Mouse (Mus musculus) B cell, adult 2 months (primary cell): ENCODE measurements around the gene Btbd16.

Source experiments
- DNase-seq, 2 experiments: peaks; one replicate each; pipeline ENCODE4 v3.0.0; 2022

Btbd16 gene

DNA sequence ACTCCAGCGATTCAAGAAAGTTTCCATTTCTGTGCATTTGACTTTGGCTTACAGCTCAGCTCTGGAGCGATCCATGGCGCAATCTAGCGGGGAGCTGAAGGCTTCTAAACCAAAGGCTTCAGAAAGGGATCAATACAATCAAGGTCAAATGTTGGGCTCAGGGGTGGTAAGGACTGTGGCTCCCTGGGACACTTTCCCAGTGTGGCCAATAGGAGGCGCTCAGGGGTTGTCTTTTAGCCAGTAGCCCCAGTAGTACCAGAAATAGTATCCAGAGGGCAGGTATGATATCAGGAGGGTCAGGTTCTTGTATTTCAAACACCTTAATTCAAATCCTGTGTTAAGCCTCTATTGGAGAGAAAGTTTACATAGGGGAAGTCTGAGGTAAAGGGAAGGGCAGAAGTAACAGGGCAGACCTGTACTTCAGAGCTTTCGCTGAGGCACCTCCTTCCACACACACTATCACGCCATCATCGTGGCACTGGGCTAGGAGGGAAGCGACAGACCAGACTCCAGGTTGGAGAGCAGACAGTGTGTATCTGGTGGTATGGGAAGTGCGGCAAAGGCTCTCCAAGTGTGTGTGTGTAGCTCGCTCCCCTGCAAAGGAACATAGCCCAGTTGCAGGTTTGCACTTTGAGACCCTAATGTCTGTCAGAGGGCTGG lies 568 bp upstream of the Btbd16 start:
- peak; percentile 57 to 63 for DNase-seq

DNA sequence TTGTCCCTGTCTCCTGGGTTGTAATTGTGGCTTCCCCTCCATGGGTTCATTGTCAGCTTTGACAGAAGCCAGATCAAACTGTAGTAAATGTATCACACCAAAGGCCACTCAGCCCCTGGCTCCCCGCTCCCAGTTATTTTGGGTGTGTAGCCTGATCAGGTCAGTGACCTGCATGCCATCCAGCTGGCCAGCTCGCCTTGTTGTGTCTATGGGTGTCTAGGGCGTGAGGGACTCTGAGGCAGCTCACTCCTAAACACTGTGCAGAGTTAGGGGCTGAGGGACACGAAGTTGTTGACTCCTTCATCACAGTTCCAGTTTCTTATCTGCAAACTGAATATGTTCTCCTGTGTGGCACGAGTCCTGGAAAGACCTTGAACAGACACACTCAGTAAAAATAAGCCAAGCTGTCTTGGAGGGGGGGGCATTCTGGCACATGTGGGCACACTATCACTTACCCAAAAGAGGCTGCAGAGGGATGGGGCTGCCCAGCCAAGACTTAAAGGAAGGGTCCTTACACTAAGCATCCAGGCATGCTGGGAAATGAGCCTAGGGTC lies 7.1 kb downstream of the Btbd16 start:
- DNase-seq, result no peak

DNA sequence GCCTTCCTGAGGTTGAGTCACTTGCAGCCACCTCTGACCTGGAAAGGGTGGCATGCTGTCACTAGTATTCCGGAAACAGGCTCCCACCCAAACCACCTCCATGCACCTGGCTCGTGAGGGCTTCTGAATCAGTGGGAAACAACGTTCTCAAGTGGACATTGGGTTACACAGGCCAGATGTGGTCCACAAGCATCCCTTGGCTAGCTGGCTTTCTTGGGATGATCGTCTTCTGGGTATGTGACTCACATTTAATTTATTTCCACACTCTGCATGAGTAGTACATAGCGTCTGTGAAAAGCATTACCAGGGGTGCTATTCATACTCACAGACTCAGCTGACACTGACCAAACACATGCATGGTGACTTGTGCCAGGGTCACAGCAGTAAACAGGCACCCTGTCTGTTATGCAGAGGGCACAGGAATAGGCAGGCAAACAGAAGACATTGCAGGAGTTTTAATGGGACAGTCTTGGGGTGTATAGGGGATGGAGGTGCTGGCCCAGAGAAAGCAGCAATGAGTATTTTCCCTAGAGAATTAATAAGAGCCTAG lies 8.7 kb downstream of the Btbd16 start:
- DNase-seq, result no peak

DNA sequence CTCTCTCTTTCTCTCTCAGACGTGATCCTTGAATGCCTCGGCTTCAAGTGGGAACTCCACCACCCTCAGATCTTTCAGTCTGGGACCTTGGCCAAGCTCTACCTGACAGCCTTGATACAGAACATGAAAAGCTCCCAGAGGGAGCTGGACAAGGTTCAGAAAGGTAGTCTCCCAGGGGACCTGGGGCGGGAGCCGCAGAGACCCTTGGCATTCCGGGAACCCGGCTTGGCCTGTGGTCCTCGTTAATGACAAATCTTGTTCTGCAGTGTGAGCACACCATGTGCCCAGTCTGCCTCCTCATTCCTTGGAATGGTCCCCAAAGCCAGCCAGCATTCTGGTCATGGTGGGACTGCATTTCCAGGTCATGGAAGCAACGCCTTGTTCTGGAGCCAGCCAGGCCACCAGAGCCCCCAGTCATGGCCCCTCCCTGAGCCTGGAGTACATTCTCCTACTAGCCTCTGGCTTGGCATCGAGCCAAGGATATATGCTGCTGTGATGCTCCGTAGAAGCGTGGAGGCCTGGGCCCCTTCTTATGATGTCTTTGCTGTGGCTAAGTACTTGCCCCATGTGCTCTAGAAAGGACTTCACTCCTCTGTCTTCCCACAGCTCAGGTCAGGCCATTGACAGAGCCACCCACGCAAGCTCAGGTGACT lies 12.2 kb downstream of the Btbd16 start:
- DNase-seq, result no peak

DNA sequence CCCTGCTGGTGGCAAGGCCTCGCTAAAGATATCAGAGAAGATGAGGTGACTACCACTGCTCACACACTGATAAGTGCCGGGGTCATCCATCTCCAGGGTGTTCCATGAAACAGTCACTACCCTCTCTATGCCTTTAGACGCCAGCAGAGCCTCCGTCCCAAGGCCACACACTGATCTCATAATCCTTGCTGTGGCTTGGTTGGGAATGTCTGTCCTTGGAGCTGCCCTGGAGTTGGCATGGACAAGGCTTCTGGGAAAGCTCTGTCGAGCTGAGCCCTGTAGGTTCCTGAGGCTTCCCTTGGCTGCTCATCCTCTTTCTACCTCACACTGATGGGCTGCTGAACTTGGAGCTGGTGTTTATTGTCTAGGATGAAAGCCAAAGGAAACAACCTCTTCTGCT lies 12.8 kb downstream of the Btbd16 start:
- no peak for DNase-seq

DNA sequence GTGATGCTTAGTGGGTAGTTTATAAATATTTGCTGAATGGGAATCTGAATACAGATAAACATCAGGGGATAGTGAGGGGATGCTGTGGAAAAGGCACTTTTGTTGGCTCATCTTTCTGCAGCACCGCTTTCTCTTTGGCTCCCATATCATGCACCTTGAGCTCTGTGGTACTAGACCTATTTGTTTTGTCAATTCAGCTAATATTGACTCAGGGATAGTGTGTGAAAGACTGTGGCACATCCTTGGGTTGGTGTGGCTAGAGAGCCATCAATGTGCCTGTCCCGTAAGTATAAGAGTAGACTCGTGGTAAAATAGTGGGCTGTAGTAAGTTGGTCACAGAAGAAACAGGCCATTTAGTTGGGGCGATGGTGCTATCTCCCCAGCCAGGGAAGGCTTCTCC lies 13.7 kb downstream of the Btbd16 start:
- DNase-seq, result no peak

DNA sequence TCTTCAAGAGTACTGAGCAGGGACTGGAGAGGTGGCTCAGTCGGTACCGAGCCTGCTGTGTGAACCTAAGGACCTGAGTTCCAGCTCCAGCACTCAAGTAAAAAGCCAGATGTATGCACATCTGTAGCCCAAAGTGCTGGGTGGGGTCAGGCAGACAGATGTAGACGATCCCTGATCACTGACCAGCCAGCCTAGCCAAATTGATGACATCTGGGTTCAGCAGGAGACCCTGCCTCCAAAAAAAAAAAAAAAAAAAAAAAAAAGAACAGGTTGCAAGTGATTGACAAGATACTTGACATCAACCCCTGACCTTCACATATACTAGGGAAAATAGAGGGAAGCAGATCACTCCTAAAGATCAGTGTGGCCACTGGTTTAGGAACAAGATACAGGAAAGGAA lies 15.1 kb downstream of the Btbd16 start:
- no peak for DNase-seq

DNA sequence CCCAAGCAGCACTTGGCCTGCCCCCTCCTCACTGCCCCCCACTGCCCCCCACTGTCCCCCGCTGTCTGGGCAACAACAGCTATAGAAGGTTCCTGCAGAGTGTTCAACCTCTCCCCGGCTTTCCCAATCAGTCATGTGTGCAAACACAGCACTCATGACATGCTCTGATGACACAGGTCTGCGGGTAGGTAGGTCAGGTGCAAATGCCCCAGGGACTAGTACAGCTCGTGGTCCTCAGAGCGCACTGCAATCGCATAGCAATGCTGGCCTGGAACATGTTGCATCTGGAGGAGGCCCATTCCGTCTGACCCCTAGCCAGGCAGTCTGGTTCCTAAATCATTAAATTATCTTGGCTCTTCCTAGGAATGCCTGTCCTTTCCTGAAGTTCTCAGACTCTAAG lies 15.6 kb downstream of the Btbd16 start:
- DNase-seq, result peak; percentile 26 to 39

DNA sequence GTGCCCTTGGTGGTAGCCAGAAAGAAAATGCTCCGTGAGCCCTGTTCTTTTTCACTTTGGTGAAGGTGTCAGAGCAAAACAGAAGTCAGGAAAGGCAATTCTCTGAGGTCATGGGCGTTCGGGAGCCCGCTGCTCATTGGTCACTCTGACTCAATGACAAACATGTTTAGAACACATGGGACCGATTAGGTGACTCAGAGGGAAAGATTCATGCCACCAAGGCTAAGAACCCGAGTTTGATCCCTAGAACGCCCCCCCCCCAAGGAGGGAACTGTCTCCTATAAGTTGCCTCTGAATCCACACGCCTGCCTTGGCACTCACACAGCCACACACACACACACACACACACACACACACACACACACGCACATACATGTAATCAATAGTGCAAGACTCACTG lies 19.8 kb downstream of the Btbd16 start:
- no peak for DNase-seq

DNA sequence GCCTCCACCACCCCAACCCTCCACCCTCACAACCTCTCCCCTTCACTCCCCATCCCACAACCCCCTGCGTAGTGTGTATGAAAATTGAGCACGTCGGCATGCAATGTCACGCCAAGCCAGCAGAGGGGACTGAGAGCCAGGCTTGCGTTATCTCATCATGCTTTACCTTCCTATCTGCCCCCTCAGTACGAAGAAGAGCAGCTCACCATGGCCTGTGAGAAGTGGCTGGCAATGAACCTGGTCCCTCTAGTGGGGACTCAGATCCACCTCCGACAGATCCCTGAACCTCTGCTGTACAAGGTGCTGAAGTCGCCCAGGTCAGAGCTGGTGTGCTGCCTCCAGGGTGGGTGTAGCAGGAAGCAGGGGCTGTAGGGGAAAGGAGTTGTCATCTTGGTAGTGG lies 22.9 kb downstream of the Btbd16 start:
- DNase-seq, result no peak

DNA sequence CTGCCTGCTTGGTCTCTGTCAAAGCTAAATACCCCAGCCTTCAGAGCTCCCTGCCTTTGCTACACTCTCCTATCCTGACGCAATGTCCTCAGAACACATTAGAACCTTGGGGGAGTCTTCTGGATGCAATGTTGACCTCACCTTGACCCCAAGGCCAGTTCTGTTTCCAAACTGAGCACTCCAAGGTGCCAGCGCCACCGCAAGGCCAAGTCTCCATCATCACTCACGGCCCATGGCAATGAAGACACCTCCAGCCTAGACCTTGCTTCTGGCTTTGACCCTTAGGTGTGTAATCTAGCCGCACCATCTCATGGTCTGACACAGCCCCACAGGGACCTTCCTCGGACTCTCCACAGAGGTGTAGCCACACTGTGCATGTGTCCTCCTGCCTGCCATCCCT lies 23.7 kb downstream of the Btbd16 start:
- no peak for DNase-seq

DNA sequence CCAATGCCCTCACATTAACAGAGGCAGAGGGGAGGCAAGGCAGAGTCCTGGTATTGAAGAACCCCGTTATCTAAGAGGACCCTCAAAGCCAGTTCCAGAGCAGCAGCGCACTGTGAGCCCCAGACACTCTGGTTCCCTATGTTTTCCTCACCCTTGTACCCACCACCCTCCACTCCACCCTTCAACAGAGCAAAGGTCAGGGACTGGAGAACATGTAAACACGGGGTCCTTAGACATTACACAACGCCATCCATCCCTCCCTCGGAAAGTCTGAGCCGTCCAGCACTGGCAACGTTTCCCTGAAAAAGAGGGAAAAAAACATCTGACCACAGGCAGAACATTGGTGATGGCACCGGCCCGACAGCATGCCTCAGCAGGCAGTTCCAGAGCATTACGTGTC lies 25.5 kb downstream of the Btbd16 start:
- no peak for DNase-seq

DNA sequence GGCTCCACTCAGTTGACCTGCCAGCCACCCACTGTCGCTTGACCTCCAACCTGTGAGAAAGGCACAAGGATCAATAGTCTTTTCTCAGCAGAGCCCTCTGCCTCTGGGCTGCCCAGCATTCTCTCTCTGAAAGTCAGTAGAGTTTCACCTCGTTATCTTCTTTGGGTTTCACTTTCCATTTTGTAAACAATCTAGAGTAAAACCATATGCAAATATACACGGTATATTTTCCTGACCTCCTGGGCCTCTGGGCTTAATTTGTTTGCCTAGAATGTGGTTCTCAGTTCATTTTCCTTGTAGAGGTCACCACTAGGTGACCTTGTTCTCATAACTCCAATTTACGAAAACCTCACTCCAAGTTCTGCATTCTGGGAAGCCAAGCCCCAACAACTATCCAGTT lies 26.8 kb downstream of the Btbd16 start:
- peak in 1 of 2 experiments; percentile 10 for DNase-seq

DNA sequence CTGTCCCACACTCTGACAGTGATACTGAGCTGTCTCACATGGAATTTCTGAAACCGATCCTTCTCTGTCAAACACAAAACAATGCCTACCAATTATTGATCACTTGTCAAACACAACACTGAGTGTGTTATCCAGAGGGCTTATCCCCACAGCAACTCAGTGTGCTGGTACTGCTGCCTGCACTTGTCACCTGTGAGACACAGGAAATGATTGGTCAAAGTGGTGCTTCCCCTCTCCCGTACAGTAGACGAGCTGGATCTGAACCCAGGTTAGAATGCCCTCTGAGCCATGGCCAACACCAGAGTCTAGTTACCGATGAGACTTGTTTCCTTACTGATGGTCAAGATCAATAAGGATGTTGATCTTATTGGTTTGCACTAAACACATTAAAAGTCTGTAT lies 27.9 kb downstream of the Btbd16 start:
- peak in 1 of 2 experiments; percentile 8 for DNase-seq

DNA sequence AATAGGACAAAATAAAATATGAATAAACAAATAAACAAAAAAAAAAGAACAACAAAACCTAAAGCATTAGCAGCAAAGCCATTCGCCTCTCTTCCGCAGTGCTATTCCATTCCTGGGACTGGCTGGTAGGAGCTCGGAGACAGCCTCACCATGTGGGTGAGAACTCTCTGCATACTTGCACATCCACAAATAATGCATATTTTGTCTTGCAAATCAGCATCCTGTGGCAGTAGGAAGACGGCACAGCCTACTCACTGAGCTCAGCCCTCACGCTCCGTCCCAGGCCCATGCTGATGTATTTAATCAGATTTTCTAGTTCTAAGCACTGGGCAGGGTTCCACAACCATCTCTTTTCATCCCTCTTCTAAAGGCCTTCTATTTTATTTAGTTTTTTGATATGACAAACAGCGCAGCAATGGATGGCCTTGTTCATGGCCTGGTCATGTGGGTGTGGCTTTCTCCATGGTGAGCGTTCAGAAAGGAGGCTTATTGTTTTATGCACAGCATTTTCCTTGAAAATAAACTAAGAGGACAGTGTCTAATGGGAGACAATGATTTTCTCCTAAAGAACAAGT lies 29.5 kb downstream of the Btbd16 start:
- no peak for DNase-seq

DNA sequence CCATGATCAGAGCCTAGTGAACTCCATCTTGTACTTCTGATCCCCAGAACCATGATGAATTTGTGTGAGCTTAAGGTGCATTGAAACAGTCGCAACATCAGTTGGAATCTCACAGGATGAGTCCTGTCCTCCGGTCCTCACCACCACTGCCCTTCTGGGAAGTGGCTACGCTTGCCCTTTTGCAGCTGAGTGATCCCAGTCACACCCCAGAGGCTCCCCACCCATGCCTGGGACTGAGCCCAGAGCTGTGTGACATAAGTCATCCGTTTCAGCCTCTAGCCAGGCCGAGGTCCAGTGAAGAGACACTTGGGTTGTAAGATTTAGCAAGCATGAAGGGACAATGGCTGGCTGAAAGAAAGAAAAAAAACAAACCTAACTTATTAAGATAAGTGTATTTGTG lies 31.1 kb downstream of the Btbd16 start:
- no peak for DNase-seq

DNA sequence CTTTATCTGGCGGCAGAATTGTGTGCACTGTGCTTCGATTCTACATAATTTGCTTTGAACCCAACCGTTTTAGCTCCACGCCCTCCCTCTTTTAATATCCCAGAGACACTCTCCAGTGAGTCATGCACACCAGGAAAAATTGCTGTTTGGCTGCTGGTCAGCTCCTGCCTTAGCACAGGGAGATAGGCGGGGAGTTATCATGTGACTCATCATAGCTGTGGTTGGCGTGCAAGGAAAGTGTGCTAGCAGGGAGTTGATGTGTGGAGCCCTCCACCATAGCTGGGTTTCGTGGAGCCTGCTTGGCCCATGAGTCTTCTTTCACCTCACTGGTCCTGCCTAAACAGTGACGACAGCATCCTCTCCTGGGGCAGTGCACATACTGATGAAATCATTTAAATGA lies 33.9 kb downstream of the Btbd16 start:
- DNase-seq, result no peak

DNA sequence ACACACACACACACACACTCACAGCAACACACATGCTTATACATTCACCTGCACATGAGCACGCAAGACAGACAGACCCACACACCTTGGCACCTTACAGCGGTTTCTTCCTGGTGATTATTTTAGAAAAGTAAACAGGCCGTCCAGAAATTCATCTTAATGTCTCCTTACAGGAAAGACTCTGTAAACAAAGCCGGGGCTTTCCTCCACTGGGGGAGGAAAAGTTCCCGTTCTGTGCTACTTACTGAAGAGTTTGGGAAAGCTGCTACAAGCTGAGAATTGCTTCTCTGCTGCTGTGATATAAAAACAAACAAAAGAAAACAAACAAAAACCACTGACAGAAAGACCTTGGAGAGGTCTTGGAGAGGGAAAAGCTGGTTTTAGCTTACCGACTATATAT lies 34.8 kb downstream of the Btbd16 start:
- no peak for DNase-seq

DNA sequence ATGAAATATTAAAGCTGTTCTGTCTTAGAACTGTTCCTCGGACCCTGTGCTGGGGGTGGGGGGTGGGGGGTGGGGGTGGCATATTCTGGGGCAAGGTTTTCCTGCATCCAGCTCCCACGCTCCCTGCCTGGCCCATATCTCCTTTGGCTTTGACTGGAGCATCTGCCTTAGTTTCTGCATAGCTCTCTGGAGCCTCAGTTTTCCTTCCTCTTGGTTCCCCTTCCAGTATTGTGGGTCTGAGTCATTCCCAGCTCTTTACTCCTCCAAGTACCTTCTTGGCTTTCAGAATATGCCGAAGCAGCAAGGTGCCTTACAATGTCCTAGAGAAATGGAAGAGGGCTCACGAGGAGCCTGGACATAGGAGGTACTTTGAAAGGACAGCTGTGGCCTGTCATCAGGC lies 36.4 kb downstream of the Btbd16 start:
- DNase-seq, result no peak

DNA sequence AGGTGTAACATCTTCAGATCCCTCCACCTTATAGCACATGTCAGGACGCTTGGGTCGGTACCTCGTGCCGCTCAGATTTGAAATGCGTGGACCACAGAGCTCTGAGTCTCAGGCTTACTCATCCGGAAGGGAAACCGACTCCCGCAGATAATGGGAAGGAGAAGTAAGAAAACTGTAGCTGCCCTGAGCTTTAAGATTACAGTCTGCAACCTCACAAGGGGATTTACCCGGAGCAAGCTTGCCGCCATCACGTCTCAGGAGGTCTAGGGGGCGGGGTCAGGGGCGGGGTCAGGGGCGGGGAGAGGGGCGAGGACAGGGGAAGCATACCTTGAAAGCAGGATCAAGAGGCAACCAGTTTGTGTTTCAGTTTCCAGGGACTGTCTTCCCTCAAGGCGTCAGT lies 38.5 kb downstream of the Btbd16 start:
- DNase-seq, result peak in 1 of 2 experiments; percentile 6

DNA sequence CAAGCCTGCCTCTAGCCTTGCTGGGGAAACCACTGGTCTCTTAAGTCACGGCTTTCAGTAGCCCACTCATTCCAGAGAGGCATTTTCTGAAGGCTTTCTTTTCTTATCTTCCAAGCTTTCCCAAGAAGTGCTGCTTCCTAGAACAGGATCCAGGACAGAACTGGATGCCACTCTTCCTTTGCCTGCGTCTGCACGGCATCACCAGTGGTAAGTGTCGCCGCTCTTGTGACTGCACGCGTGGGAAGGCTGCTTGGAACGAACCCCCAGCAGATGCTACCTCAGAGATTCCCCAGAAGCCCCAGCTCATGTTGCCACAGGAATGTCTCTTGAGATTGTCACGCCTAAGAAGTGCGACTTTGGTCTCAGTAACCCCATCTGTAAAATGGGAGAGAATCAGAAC lies 41.7 kb downstream of the Btbd16 start:
- no peak for DNase-seq

DNA sequence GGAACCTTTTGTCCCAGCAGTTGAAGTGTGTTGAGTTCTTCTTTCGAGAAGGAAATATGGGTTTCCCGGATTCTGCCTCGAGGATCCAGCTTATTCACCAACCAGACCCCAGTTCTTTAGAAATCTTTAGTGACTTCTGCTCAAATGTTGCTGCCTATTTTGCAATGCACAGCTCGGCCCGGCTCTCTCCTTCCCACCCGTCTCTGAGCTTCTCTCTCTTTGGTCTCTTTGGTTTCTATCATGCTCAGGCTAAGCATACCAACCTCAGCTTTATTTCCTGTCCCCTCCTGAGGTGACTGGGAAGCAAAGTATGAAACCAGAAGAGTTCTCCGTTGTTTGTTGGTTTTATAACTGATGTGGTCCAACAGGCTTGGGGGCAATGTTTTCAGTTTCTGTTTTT lies 42.4 kb downstream of the Btbd16 start:
- no peak for DNase-seq

DNA sequence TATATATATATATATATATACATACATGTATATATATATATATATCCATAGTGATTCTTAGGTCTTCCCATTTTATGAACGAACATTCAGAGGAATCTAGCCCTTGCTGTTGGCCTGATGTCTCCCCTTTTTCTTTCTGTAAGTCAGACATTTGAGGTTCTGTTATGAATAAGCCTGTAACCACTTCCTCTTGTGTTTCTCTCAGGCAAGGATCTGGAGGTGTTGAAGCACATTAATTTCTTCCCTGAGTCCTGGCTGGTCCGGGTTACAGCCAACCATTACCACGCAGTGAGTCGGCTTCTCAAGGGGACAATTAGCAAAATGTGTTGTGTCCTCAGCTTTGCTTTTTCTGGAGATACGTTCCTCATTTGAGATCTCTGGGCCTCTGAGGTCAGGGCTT lies 44.9 kb downstream of the Btbd16 start:
- DNase-seq, result no peak

DNA sequence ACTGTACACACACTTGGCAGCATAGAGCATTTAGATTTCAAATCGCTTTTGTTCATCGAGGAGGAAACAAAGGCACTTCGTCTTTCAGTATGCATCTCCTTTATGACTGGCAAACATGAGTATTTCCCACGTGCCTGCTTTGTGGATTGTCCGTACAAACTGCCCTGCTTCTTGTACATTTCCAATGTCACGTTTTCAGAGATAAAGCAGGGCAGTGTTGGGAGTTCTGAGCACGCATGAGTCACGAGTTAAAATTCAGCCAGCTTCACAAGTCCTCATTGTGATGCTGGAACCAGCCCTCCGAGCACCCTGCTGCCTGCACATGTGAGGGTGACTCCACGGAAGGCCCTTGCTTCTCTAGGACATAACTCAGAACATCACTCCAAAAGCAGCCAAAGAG lies 45.8 kb downstream of the Btbd16 start:
- no peak for DNase-seq
